Mouse (Mus musculus): Measurements from ENCODE around the gene Mylk. TPM values are rescaled to one million over a fixed set of nuclear protein-coding genes. Genes with fewer than 3 reads are reported as not detected.

The Mylk gene
- polyA plus RNA-seq, 1 experiment from 2014 or later = 18.1 TPM

DNA sequence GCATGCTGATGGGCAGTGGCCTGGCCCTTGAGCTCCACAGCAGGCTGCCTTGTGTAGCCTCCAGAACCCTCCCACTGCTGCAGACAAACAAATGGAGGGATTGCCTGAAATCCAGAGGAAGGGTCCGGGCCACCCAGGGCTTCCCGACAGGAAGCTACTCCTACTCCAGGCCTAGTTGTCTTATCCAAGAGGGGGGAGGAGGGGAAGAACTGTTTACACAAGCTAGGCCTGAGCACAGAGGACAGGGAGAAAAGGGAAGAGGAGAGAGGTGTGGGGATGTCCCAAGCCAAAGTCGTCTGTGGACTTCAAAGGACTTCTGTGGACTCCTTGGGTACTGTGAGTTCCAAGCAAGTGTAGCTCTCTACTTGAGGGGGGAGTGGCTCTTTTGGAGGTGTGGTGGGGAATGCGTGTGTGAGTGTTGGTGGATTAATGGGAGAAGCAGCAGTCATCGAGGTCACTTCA lies 221.6 kb downstream of the Mylk start:
- peaks cover 7% of the 10 kb centered on the region; the same call in 1 of the 2 replicates for H3K4me1 ChIP-seq (ENCODE audit: control insufficient read depth, insufficient read depth, low read length)
- no peaks in the 10 kb centered on the region; the same call in 1 of the 2 replicates for H3K36me3 ChIP-seq (ENCODE audit: control insufficient read depth, insufficient read depth, low read length)
- DNase-seq (ENCODE audit: low spot score) (no peak), ATAC-seq (ENCODE audit: low read depth) (no peak)
- H3K27me3 ChIP-seq (replicated peaks; ENCODE audit: control insufficient read depth, insufficient read depth, low read length) = no peaks in the 10 kb centered on the region
- H3K4me3 ChIP-seq (ENCODE audit: low read depth, low read length) = no peak overlapping the region
- H3K9ac ChIP-seq (ENCODE audit: low read depth, low read length) = no peak overlapping the region
- no peaks in the 10 kb centered on the region for H3K9me3 ChIP-seq (ENCODE audit: control insufficient read depth, low read length)
- no peak overlapping the region for H3K4me2 ChIP-seq (ENCODE audit: low read depth, low read length)
- H3K27ac ChIP-seq (replicated peaks; ENCODE audit: low read depth, low read length) = no peak overlapping the region
- 55% methylated on average over 5 of the region's 5 CpGs for WGBS

DNA sequence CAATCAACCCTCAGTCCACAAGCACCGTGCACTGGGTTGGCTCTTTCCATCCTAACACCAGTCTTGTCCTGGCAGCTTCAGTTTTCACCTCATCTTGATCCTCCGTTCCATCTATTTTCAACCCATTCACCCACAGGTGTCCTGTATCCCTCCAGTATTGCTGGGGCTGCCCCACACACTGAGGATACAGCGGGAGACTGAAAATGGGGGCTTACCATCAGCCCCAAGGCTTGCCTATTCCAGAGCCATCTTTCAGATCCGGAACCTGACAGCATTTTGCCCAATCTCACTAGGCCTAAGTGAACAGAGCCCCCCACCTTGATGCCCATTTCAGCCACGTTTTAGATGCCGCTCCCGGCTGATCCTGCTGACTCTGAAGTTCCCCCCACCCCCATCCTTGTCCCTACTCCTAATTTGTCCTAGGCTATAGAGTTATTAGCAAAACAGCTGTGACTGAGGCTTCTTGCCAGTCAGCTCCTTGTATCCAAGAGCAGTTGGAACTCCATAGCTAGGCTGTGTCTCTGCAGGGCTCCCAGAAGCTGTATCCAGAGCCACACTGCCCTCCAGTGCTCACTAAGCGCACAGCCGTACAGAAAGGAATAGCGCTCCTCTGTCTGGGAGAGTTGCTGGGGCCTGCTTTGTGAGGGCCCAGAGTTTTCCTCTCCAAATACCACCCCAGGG lies 222.2 kb downstream of the Mylk start:
- Histone ChIP-seq H3K4me3 (ENCODE audit: low read depth, low read length) (no peak overlapping the region), H3K4me1 (ENCODE audit: control insufficient read depth, insufficient read depth, low read length) (0 out of 2 replicates have a peak, but pooled peaks cover 4% of the 10 kb centered on the region), H3K9me3 (ENCODE audit: control insufficient read depth, low read length) (no peaks in the 10 kb centered on the region), H3K27ac (replicated peaks; ENCODE audit: low read depth, low read length) (no peak overlapping the region), H3K27me3 (replicated peaks; ENCODE audit: control insufficient read depth, insufficient read depth, low read length) (no peaks in the 10 kb centered on the region), H3K4me2 (ENCODE audit: low read depth, low read length) (no peak overlapping the region), H3K9ac (ENCODE audit: low read depth, low read length) (no peak overlapping the region), H3K36me3 (ENCODE audit: control insufficient read depth, insufficient read depth, low read length) (no peaks in the 10 kb centered on the region; the same call in 1 of the 2 replicates)
- ATAC-seq (ENCODE audit: low read depth) (peak; percentile 96), DNase-seq (ENCODE audit: low spot score) (peak; percentile 95)
- WGBS = 48% methylated on average over 10 of the region's 10 CpGs

DNA sequence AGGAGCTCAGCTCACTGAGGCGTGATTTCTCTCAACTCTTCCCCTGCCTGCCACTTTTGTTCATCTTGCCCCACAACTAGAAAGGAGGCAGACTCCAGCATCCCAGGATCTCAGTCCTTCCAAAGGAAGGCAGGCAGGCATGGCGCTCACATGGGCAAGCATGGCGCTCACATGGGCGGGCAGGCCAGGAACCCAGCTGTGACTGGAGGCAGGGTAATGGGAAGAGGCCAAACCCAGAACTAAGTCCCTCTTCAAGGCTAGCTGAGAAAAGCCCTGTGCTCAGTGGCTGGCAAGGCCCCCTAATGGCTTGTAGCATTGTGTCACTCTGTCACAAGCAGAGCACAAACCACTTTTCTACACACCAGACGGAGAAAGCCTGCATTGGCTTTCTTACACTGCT lies 223.2 kb downstream of the Mylk start:
- no peak overlapping the region for H3K4me3 ChIP-seq (ENCODE audit: low read depth, low read length)
- H3K36me3 ChIP-seq (ENCODE audit: control insufficient read depth, insufficient read depth, low read length) = no peaks in the 10 kb centered on the region; the same call in 1 of the 2 replicates
- WGBS = 83% methylated on average over 5 of the region's 5 CpGs
- H3K4me1 ChIP-seq (ENCODE audit: control insufficient read depth, insufficient read depth, low read length) = no peaks in the 10 kb centered on the region
- H3K4me2 ChIP-seq (ENCODE audit: low read depth, low read length) = no peak overlapping the region
- no peak overlapping the region for H3K9ac ChIP-seq (ENCODE audit: low read depth, low read length)
- H3K9me3 ChIP-seq (ENCODE audit: control insufficient read depth, low read length) = no peaks in the 10 kb centered on the region
- no peaks in the 10 kb centered on the region for H3K27me3 ChIP-seq (replicated peaks; ENCODE audit: control insufficient read depth, insufficient read depth, low read length)
- ATAC-seq (ENCODE audit: low read depth) (no peak), DNase-seq (ENCODE audit: low spot score) (no peak)
- no peak overlapping the region for H3K27ac ChIP-seq (replicated peaks; ENCODE audit: low read depth, low read length)

DNA sequence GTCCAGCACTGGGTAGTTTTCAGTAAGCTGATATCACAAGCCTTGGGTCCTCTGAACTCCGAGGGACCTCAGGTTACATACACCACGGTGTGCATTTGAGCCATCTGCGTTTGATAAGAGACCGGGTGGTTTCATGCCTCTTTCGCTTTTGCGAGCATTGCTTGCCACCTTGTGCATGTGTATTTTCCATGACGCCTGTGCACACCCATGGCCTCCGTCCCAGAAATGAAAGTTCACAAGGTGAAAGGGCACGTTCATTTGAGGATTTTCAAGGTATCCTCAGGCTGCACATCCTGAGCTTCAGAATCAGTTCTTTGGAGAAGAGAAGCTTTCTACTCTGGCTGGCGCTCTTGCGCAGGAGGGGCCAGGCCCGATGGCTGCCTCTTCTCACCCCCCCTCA lies 227.5 kb downstream of the Mylk start:
- 55% methylated on average over 12 of the region's 12 CpGs for whole genome bisulfite sequencing
- Histone ChIP-seq H3K27ac (replicated peaks; ENCODE audit: low read depth, low read length) (no peak overlapping the region), H3K36me3 (ENCODE audit: control insufficient read depth, insufficient read depth, low read length) (no peaks in the 10 kb centered on the region; the same call in 1 of the 2 replicates)

DNA sequence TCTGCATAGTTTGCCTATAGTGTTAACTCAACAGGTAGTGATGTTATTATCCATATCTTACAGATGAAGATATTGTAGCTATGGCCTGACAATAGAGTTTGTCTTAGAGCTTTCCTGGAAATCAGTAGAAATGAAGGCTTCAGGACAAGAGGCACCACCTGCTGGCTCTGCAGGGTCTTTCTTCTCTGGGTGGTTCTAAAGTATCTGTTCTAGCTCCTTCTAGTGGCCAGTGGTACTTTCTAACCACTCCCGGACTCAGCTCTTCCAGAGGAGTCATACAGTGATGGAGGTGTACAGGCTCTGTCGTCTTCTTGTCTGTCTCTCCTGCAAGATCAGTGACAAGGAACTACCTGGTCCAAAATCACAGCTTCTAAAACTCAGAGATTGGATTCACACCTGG lies 230.5 kb downstream of the Mylk start:
- Histone ChIP-seq H3K27ac (replicated peaks; ENCODE audit: low read depth, low read length) (no peak overlapping the region), H3K4me1 (ENCODE audit: control insufficient read depth, insufficient read depth, low read length) (0 out of 2 replicates have a peak, but pooled peaks cover 4% of the 10 kb centered on the region), H3K36me3 (ENCODE audit: control insufficient read depth, insufficient read depth, low read length) (no peaks in the 10 kb centered on the region; the same call in 1 of the 2 replicates), H3K4me2 (ENCODE audit: low read depth, low read length) (no peak overlapping the region), H3K9me3 (ENCODE audit: control insufficient read depth, low read length) (no peaks in the 10 kb centered on the region), H3K4me3 (ENCODE audit: low read depth, low read length) (no peak overlapping the region), H3K9ac (ENCODE audit: low read depth, low read length) (no peak overlapping the region), H3K27me3 (replicated peaks; ENCODE audit: control insufficient read depth, insufficient read depth, low read length) (no peaks in the 10 kb centered on the region)
- WGBS = 59% methylated on average over 2 of the region's 2 CpGs
- DNase-seq (ENCODE audit: low spot score) (peak; percentile 39), ATAC-seq (ENCODE audit: low read depth) (no peak)

More for the DNA sequence above, 227.5 kb downstream of the Mylk start:
- 0 out of 2 replicates have a peak, but pooled peaks cover 4% of the 10 kb centered on the region for H3K4me1 ChIP-seq (ENCODE audit: control insufficient read depth, insufficient read depth, low read length)
- H3K4me2 ChIP-seq (ENCODE audit: low read depth, low read length) = no peak overlapping the region
- H3K9me3 ChIP-seq (ENCODE audit: control insufficient read depth, low read length) = no peaks in the 10 kb centered on the region
- H3K9ac ChIP-seq (ENCODE audit: low read depth, low read length) = no peak overlapping the region
- ATAC-seq (ENCODE audit: low read depth) (no peak), DNase-seq (ENCODE audit: low spot score) (no peak)
- H3K4me3 ChIP-seq (ENCODE audit: low read depth, low read length) = no peak overlapping the region
- no peaks in the 10 kb centered on the region for H3K27me3 ChIP-seq (replicated peaks; ENCODE audit: control insufficient read depth, insufficient read depth, low read length)

DNA sequence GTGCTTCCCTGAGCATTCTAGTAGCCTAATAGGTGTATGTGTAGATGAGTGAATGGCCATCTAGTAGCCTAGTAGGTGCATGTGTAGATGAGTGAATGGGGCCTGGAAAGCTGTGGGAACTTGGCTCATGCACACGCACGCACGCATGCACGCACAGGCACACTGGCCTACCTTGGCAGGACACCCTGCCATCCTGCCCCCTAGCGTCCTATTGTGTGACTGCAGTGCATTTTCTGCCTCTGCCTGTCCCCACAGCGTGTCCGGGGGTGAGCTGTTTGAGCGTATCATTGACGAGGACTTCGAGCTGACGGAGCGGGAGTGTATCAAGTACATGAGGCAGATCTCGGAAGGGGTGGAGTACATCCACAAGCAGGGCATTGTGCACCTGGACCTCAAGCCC lies 231.6 kb downstream of the Mylk start:
- WGBS = 79% methylated on average over 13 of the region's 13 CpGs
- H3K27ac ChIP-seq (replicated peaks; ENCODE audit: low read depth, low read length) = no peak overlapping the region
- H3K9ac ChIP-seq (ENCODE audit: low read depth, low read length) = no peak overlapping the region
- H3K4me2 ChIP-seq (ENCODE audit: low read depth, low read length) = no peak overlapping the region
- no peaks in the 10 kb centered on the region for H3K27me3 ChIP-seq (replicated peaks; ENCODE audit: control insufficient read depth, insufficient read depth, low read length)
- ATAC-seq (ENCODE audit: low read depth) (no peak), DNase-seq (ENCODE audit: low spot score) (no peak)
- H3K4me1 ChIP-seq (ENCODE audit: control insufficient read depth, insufficient read depth, low read length) = 0 out of 2 replicates have a peak, but pooled peaks cover 4% of the 10 kb centered on the region
- H3K4me3 ChIP-seq (ENCODE audit: low read depth, low read length) = no peak overlapping the region
- H3K36me3 ChIP-seq (ENCODE audit: control insufficient read depth, insufficient read depth, low read length) = no peaks in the 10 kb centered on the region; the same call in 1 of the 2 replicates
- H3K9me3 ChIP-seq (ENCODE audit: control insufficient read depth, low read length) = no peaks in the 10 kb centered on the region

DNA sequence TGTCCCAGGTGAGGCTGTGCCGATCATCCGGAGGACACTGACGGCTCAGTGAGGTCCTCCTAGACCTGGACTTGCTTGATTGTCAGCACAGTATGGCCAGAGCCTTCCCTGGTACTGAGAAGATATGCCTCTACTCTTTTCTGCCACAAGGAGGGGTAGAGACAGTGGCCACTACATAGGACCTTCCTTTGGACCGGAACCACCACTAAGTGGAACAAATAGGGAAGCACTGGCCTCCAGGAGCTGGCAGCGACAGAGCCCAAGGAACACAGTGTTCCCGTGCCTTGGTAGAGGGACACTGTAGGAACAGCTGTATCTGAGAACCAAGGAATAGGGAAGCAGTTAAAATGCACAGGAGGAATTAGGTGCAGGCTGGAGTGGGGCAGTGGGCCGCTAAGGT lies 233.0 kb downstream of the Mylk start:
- Histone ChIP-seq H3K9me3 (ENCODE audit: control insufficient read depth, low read length) (no peaks in the 10 kb centered on the region), H3K9ac (ENCODE audit: low read depth, low read length) (no peak overlapping the region), H3K27ac (replicated peaks; ENCODE audit: low read depth, low read length) (no peak overlapping the region), H3K4me2 (ENCODE audit: low read depth, low read length) (no peak overlapping the region), H3K4me3 (ENCODE audit: low read depth, low read length) (no peak overlapping the region), H3K4me1 (ENCODE audit: control insufficient read depth, insufficient read depth, low read length) (0 out of 2 replicates have a peak, but pooled peaks cover 4% of the 10 kb centered on the region), H3K36me3 (ENCODE audit: control insufficient read depth, insufficient read depth, low read length) (no peaks in the 10 kb centered on the region), H3K27me3 (replicated peaks; ENCODE audit: control insufficient read depth, insufficient read depth, low read length) (no peaks in the 10 kb centered on the region)
- 93% methylated on average over 7 of the region's 7 CpGs for WGBS
- DNase-seq (ENCODE audit: low spot score) (no peak), ATAC-seq (ENCODE audit: low read depth) (no peak)

DNA sequence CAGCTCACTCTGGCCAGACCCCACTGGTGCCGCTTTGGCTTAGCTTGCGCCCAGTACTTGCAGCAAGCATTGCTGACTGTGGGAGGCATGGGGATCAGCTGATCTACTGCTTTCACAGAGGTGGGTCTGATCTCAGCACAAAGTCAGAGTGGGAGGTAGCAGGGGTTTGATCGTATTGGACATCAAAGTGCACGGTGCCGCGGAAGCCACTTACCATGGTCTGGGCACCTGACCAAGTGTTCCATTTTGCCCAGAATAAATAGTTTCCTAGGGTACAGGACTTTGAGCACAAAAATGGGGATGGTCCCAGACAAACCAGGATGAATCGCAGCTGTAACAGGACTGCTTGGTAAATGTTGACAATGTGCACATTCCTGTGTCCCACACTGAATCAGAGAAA lies 236.0 kb downstream of the Mylk start:
- Histone ChIP-seq H3K9me3 (ENCODE audit: control insufficient read depth, low read length) (no peaks in the 10 kb centered on the region), H3K9ac (ENCODE audit: low read depth, low read length) (no peak overlapping the region), H3K4me3 (ENCODE audit: low read depth, low read length) (no peak overlapping the region), H3K36me3 (ENCODE audit: control insufficient read depth, insufficient read depth, low read length) (no peaks in the 10 kb centered on the region), H3K4me2 (ENCODE audit: low read depth, low read length) (no peak overlapping the region), H3K4me1 (ENCODE audit: control insufficient read depth, insufficient read depth, low read length) (no peaks in the 10 kb centered on the region), H3K27me3 (replicated peaks; ENCODE audit: control insufficient read depth, insufficient read depth, low read length) (no peaks in the 10 kb centered on the region), H3K27ac (replicated peaks; ENCODE audit: low read depth, low read length) (no peak overlapping the region)
- ATAC-seq (ENCODE audit: low read depth) (no peak), DNase-seq (ENCODE audit: low spot score) (no peak)
- 94% methylated on average over 7 of the region's 7 CpGs for WGBS

Measured in embryonic facial prominence, embryonic 14.5 days (tissue).